Mouse (Mus musculus): ENCODE results near the gene Sdhc.

Sdhc gene

DNA sequence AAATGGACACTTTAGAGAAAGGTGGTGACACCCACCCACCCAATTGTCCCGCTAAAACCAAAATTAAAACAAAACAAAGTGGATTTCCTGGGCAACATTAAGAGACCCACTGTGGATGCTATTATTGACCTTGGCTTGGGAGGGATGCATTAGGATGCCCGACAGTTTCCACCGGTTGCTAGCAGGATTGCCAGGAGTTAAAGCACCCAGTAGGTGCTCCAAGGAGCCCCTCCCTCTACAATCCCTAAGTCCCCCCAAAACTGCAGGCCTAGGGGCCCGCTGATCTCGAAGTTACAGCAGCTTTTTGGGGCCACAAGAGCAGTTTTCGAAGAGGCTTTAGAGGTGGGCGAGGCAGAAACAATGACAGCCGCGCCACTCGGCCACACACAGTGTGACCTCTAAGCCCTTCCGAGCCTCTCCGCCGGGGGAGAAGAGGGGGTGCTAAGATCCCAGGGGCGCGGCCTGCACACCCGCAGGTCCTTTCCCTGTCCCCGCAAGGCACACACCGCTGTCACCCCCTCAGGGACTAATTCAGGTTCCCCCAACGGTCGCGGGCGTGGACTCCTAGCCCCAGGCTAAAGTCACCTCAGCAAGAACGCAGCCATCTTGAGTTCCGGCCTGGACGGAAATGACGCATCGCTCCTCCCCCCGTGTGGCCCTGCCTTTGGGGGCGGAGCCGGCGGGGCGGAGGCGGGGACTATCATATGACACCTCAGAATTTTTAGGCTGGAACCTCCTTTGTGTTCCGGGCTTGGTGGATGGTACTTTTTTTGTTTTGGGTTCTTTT, at the start of gene Sdhc, which contains the start of gene Mpz:
Gene Sdhc, minus strand, starts transcription at position 630 of the 787 bp plus-strand sequence.
Gene Mpz, plus strand, starts transcription at position 738 of the 787 bp plus-strand sequence.
- peak; percentile 97 for DNase-seq

DNA sequence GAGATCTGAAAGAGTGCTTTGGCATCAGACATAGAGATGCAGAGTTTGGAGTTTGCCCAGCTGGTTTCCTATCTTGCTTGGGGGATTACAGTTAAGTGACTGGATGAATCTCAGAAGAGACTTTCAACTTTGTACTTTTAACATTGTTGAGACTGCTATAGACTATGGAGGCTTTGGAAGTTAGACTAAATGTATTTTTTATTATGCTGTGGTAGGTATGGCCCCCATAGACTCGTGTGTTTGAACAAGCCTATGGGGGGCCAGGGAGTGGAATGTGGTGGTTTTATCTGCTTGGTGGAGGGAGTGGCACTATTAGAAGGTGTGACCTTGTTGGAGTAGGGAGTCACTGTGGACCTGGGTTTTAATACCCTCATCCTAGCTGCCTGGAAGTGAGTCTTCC, 49.1 kb upstream of the Sdhc start:
- no peak for DNase-seq

DNA sequence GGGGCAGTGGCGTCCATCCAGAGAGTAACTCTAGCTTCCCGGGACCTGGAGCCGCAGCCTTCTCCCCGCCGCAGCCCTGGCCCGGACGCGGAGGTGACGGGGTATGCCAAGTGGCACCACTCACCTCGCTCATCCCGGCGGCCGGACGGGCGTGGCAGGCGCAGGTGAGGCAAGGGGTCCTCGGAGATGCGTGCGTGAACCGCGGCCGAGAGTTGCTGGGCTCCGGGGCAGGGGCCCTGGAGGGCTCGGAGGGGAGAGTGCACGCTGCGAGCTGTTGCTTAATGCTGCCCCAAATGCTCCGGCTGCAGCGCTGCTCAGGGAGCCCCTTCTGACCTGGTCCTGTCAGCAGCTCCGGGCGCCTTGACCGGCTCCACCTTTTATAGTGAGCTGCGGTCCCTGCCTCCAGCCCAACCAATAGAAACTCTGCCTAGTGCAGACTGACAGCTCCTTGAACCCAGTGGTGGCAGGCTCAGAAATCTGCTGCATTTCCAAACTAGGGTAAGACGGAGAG, 45.5 kb upstream of the Sdhc start, which contains the start of gene Pcp4l1:
Gene Pcp4l1, minus strand, starts transcription at position 382 of the 511 bp plus-strand sequence.
- peak; percentile 80 for DNase-seq

DNA sequence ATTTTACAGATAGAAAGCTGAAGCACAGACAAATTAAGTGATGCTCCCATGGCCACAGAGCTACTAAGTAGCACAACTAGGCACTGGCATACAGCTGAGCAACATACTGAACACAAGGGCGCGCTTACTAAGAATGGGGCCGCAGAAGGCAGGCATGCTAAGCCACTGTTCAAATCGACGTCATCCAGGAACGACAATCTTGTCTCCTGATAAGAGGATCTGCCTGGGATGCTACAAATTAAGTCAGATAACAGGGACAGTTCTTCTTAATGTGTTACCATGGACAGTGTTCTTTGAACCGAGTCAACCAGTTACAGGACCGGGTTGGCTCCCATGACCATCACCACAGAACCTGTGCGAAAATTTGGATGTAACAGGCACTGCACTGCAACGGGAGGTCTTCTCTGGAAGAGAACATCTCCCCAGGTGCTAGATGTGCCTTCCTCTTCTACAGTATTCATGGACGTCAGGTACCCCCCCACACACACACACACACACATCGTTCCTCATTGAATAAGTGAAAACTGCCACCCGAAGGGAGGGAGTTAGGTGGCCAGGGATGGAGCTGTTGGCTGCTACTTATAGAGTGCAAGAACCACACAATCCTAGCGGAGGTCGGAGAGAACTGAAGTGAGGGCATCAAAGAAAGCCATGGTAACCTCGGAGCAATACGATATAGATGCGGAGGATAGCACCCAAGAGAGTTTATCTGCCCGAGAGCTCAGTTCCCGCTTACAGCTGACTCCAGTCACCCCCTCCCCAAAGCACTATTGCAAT, 44.8 kb upstream of the Sdhc start:
- DNase-seq = peak; percentile 41

DNA sequence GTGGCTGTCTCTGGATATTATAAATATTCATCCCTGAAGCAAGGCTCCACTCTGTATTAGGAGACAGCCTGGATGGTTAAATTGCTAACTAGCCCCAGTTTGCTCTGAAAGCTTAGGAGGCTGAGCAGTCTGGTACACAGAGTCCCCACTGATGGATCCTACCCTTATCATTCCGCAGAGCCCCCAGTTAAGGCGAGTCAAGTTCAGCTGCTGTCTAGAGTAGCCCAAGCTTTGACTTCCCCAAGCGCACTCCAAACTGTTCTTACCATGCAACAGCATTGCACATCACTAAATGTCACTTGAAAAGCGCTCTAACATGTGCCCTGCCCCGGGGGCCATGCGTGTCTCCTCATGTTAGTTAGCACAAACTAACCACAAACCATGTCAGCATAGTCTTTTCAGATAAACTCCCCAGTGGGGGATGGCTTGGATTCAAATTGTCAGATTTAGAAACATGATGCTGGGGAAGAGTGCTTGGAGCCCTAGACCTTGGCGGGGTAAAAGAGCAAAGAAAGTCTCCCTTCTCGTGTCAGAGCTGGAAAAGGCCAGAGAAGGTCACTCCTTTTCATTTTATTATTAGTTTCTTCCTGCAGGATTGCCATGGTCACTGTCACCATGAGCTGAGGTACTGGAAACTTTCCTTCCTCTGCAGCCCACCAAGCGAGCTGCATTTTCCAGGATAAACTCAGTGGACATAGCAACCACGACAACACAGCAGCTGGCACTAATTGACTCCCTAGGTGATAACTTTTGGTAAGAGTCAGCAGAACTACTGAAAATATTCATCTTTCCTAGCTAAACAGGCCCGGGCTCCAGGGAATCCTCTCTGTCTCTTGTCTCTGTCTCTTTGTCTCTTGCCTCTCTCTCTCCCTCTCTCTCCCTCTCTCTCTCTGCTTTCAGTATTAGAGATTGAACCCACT, 43.8 kb upstream of the Sdhc start:
- DNase-seq = peak; percentile 22

DNA sequence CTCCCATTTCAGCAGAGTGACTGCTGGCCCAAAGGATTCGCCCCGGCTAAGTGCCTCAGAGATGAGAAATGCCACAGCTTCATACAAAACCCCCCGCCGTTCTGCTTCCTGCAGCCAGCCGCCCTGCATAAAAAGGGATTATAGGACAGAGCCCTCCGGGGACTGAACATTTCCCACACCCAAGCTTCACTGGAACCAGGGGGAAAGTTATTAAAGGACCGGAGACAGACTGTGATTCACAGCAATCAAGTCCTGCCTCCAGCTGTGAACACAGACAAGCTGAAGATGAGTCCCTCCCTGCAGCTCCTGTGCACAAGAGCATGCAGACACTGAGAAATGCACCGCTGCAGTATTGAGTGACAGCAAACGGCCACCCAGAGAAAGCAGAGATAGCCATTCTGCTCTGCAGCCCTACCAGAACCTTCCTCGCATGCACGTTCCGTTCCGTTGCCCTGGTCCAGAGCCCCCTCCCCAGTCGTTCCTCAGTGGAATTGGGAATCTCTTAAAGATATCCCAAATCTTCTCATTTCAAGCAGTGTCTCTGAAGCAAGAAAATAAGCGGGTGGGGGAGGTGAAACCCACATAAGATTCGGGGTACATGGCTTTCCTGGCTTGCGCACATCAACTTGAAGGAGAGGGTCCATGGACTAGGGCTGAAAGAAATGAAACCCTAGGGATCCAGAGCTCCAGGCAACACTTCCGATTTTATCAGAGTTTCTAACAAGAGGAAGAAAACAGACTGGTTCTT, 42.9 kb upstream of the Sdhc start:
- peak; percentile 64 for DNase-seq

DNA sequence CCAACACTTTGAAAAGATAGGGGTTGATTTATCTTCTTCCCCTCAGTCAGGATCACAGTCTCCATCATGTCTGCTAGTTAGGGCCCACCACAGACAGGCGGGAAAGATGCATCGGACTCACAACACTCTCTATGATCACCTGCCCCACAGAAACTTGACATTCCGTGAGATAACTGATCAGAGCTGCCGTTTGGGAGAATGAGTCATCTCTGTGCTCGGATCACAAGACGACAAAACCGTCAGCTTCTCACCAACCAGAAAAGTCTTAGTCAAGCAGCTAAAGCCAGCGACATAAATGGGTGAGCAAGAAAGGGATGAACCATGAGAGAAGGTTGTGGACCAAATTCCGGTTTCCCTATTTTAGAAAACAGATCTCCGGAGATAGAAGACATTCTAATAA, 41.9 kb upstream of the Sdhc start:
- DNase-seq = no peak

DNA sequence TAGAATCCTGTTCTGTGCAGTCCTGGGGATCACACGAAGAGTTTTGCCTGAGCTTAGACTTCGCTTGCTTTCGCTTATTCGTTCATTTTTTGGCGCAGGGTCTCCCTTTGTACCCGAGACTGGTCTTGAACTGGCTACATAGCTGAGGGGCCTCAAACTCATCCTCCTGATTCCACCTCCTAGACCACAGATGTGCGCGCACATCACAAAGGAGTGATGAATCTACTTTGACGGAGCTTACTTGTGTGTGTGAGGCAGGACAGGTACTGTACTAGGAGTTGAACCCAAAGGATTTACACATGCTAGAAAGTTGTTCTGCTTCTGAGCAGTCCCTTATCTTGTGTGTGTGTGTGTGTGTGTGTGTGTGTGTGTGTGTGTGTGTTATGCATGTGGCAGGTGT, 40.4 kb upstream of the Sdhc start:
- no peak for DNase-seq

DNA sequence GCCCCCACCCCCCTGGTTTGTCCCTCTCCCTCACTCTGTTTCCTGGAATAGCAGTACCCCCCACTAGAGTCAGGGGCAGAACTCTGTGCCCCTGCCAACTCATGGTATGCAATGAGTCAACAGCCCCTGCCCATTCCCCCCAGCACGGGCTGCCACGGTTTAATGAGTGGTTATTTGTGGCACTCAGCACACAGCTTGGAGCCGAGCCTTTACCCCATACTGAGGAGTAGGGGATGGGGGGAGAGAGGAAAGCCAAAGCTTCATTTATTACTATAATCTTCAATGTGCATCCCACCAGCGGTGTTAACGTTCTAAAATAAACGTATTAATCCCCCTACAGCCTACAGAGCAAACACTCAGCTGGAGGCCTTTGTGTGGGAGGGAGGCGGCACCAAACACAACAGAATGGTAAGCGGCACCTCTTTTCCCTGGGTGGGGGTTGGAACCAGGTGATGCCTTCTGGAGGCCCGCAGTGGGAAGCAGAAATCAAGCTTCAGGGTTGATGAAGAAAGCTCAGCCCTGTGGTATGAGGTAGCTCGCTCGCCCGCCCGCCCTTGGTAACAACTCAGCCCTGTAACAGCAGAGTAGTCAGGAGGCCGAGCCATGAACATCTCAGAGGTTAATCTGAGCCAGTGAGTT, 39.2 kb upstream of the Sdhc start:
- DNase-seq = no peak

DNA sequence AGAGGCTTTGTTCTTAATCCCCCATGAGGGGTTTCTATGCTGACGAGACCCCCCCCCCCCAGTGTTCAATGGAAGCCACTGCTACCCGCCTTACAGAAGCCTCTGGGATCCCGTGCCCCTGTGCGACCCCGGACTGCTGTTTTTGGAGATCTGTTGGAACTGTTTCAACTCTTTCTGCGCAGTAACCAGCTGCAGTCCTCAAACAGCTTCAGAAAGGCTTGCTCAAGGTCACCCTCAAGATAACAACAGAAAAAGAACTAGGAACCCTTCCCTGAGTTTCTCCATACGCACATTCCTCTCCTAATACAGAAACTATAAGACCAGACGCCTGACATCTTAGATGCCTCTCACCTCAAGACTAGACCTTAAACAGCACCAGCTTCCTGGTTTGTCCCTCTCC, 38.6 kb upstream of the Sdhc start:
- DNase-seq = peak; percentile 39

DNA sequence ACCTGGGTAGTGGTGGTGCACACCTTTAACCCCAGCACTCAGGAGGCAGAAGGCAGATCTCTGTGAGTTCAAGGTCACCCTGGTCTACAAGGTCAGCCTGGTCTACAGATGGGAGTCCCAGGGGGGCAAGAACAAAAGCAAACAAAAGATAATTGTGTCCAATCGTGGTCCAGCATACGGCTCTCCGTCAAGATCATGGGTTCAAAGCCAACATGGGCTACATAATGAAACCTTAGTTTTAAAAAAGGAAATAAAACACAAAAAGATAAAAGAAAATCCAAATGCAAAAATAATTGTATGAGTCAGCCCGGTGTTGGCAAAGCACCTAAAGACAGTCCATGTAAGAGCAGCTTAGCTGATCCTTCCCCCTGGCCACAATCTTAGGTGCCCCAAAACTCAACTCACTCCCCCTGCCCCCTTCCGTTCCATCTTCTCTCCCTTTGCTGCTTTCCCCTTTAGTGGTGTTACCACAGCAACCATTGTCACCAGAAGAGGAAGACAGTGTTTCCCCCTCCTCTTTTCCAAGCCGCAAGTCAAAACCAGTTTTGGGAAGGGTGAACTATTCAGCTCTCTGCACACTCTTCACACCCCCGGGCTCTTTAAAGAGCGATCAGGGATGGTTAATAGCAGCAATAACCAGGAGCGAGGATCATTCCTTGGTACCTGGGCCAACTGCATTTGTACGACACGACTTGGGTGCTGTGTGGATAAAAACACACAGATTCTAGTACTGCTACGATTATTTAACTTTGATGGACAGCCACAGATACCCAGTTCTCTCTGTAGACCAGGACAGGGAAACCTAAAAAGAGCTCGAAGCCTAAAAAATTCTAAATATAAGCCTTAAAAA, 37.7 kb upstream of the Sdhc start:
- DNase-seq = peak; percentile 41

DNA sequence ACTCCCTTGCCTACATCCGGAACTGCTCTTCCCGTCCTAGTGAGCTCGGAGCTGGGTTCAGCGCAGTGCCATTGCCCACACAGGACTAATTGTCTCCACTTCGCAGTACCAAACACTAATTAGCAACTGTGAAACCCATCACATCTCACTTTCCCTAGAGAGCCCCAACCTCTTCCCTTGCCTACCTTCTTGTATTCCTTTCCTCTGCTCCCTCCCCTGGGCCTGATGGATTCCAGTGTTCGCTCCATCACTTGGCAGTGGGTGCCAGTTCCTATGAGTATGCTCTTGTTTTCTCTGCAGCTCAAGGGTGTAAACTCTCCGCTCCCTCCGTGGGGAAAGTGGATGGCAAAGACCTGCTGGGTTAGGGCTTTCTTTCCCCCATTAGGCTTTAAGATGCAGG, 35.3 kb upstream of the Sdhc start:
- no peak for DNase-seq

DNA sequence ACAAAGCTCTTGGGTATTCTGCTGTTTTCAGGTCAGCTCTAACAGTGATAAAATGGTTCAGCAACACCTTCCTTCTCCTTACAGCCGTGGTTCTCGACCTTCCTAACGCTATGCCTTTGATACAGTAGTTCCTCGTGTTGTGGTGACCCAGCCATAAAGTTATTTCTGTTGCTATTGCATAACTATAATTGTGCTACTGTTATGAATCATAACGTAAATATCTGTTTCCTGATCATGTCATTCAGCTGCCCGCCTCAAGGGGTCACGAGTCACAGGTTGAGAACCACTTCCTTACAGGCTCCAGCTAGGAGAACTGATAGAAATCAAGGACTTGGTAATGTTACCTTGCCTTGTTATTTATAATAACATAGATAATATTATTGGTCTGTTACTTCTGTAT, 33.9 kb upstream of the Sdhc start:
- DNase-seq = no peak

DNA sequence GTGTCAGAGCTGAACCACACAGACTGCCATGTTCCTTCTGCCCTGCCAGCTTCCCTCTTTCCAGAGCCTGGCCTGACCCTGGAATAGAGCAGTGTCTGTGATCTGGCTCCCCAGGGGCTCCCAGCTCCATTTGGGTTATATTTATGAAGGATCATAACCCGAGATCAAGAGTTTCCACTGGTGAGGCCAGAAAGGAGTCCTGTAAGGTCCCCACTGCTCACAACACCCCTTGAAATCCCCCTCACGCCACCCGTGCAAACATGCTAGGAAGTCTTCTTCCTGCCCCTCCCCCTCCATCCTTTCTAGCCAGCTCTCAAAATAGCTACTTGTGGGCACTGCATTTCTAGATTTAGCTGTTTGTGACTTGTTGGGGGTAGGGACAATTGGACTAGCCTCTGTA, 33.2 kb upstream of the Sdhc start:
- DNase-seq = no peak

DNA sequence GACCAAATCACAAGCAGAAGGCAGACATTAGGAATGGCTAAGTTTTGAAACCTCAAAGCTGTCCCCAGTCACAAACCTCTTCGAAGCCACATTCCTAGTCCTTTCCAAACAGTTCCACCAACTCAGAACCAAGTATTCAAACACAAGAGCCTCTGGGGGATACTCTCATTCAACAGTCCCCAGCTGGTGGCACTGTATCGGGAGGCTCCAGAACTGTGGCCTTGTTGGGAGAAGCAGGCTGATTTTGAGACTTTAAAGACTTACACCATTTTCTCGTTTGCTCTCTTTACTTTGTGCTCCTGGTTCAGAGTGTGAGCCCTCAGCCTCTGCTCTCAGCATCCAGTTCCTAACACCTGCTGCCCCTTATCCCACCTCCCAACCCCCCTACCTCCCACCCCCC, 32.6 kb upstream of the Sdhc start:
- DNase-seq = no peak

DNA sequence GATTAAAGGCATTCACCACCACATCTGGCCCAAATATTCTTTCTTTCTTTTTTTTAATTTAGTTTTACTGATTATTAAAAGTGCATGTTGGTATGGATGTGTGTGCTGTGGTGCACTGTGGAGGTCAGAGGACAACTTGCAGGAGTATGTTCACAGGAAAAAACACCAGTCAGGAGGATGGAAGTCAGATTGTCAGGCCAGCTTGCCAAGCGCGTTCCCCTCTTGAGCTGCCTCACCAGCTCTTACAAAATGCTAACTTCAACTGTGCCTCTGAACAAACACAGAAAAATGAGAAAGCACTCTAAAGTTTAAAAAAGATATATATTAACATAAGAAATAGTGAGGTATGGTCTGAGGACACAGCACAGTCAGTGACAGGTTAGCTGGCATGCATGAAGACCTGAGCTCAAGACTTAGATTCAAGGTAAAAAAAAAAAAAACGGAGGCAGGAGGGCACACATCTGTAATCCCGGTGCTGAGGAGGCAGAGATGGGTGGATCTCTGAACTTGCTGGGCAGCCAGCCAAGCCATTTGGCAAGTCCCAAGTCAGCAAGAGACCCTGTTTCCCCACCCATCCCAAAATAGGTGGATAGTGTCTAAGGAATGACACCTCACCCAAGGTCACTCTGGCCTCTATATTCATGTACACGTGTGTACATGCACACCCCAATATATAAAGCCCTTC, 29.2 kb upstream of the Sdhc start:
- no peak for DNase-seq

DNA sequence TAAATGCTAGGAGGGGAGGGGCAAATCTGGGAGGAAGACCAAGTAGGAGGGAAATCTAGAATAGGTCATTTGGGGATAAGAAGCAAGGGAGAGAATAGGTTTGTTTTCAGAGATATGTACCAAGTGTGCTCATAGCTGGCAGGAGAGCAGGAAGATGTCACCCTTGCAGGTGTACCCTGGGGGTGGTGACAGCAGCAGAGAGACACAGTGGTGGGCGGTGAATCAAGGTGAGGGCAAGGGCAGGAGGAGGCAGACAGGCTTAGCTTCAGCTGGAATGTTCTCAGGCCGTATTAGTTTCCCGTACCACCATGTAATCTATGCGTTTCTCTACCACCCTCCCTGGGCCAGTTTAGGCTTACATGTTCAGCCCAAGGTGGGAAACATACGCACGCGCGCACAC, 22.4 kb upstream of the Sdhc start:
- no peak for DNase-seq

DNA sequence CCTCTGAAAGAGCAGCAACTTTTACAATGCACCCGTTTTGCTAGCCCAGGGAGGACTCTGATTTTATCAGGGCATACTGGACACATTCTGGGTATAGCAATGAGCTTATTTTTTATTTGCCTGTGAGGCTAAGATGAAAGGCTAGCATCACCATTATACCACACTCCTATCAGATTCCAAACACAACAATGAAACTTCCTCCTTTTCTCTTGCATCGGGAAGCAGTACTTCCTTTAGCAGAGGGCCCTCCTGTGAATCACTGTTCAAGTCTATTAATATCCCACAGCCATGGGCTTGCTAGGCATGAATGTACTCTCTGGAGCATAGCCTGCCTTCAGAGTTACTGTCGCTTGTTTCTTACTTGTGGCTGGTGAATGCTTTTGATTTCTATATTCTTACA, 20.7 kb upstream of the Sdhc start:
- no peak for DNase-seq

DNA sequence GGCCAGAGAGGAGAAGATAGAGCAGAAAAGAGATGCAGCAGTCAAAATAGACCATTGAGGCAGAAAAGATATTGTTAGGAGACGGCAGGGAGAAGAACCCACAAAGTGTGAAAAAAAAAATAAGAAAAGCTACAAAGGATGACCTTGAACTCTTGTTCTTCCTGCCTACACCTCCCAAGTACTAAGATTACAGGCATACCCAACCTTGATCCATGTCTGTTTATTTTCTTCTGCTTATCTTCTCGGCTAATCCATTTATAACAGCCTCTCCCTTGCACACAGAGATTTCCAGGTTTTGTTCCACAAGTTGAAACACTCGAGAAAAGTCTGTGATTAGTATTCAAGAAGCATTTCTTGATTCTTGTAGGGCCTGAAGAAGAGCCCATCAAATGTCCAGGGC, 19.5 kb upstream of the Sdhc start:
- no peak for DNase-seq

DNA sequence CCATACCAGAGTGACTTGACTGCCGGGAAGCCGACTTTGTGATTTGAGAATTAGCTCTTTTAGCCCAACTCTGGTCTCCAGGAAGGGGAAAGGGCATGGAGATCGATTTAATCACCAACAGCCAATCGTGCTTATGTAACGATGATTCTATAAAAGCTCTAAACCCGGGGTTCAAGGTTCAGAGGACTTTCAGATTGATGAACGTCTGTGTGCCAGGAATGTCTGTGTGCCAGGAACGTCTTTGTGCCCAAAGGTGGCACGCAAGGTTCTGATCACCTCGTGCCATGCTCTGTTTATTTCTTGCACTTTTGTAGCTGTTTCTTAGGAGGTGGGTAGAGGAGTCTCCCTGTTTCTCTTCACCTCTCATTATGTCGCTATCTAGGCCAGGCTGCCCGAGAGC, 18.5 kb upstream of the Sdhc start:
- DNase-seq = no peak

All from embryo, embryonic 11 days (tissue).